Mouse (Mus musculus) kidney, embryonic 16.5 days (tissue): ENCODE results near the gene Slit3. TPM values are rescaled to one million over a fixed set of nuclear protein-coding genes. Genes with fewer than 3 reads are reported as not detected.
A peak's percentile ranks its signal among the peaks of the same experiment; 100 is the strongest.

Experiments
- ATAC-seq: fragments of 200-750 bp; cut with Nextera tagmentation; 2 replicates; pipeline ENCODE4 v1.8.0; 2017; ENCODE audit warnings: moderate TSS enrichment; ENCODE audit not compliant: low FRiP score, low TSS enrichment
- H3K27ac ChIP-seq: fragments of 300-500 bp; sonication (generic); 2 replicates; pipeline ENCODE4 v1.5.1; 2014; ENCODE audit warnings: low read length
- H3K27me3 ChIP-seq: fragments of 300-500 bp; sonication (generic); 2 replicates; pipeline ENCODE4 v1.6.1; 2014; ENCODE audit warnings: low read length, control low read depth, mixed read lengths; ENCODE audit not compliant: insufficient read depth
- H3K36me3 ChIP-seq: fragments of 300-500 bp; sonication (generic); 2 replicates; pipeline ENCODE4 v1.6.1; 2014; ENCODE audit warnings: low read length, control low read depth, mixed read lengths; ENCODE audit not compliant: insufficient read depth
- H3K4me1 ChIP-seq: fragments of 300-500 bp; sonication (generic); 2 replicates; pipeline ENCODE4 v1.6.1; 2014; ENCODE audit warnings: low read length, control low read depth, mixed read lengths; ENCODE audit not compliant: insufficient read depth
- H3K4me2 ChIP-seq: fragments of 300-500 bp; sonication (generic); replicated peaks from 2 replicates; pipeline ENCODE4 v1.6.1; 2014; ENCODE audit warnings: low read depth, low read length
- H3K4me3 ChIP-seq: fragments of 300-500 bp; sonication (generic); 2 replicates; pipeline ENCODE4 v1.5.1; 2014; ENCODE audit warnings: mild to moderate bottlenecking, low read length
- H3K9ac ChIP-seq: fragments of 300-500 bp; sonication (generic); replicated peaks from 2 replicates; pipeline ENCODE4 v1.6.1; 2014; ENCODE audit warnings: low read length
- H3K9me3 ChIP-seq: fragments of 300-500 bp; sonication (generic); 2 replicates; pipeline ENCODE4 v1.6.1; 2016; ENCODE audit warnings: low read length, control low read depth
- WGBS: fragments of 180-500 bp; shearing (Covaris S2); extraction: QIAGEN DNeasy Blood & Tissue Kit; methylation state at CpG from one replicate; pipeline ENCODE4 v1.1.7; 2014; 5-methylcytosine and 5-hydroxymethylcytosine counted together
- polyA plus RNA-seq: library from polyadenylated mRNA; unstranded; fragments of >200 nt; fragmentation: Nextera tagmentation; extraction: Ambion mirVana; gene quantifications from 2 replicates; pipeline ENCODE4 v1.2.1, GENCODE M21; 2015

Gene Slit3
- polyA plus RNA-seq, 1 experiment from 2014 or later, result 8.3 TPM

DNA sequence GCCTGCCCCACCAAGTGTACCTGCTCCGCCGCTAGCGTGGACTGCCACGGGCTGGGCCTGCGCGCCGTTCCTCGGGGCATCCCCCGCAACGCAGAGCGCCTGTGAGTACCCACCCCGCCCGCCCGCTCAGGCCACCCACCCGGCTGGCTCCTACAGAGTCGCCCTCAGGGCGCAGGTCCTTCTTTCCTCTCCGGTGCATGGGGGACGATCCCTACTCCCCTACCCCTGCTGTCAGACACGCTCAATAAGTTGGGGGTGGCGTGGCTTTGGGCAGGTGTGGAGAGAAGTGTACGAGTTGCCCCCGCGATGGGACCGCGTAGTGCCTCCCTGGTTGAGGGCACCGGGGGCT lies 561 bp downstream of the Slit3 start:
- H3K27me3 ChIP-seq, result peaks cover 25% of the 10 kb centered on the region
- peaks cover 55% of the 10 kb centered on the region for H3K4me1 ChIP-seq
- peak overlapping the region; percentile 67 for H3K4me3 ChIP-seq
- WGBS, result under 1% methylated on average over 26 of the region's 27 CpGs
- no peaks in the 10 kb centered on the region for H3K36me3 ChIP-seq
- H3K27ac ChIP-seq, result no peak overlapping the region
- H3K4me2 ChIP-seq, result peak overlapping the region; percentile 91
- peak; percentile 13; the same call in 1 of the 2 replicates for ATAC-seq
- peak overlapping the region; percentile 71 for H3K9ac ChIP-seq
- no peaks in the 10 kb centered on the region for H3K9me3 ChIP-seq

DNA sequence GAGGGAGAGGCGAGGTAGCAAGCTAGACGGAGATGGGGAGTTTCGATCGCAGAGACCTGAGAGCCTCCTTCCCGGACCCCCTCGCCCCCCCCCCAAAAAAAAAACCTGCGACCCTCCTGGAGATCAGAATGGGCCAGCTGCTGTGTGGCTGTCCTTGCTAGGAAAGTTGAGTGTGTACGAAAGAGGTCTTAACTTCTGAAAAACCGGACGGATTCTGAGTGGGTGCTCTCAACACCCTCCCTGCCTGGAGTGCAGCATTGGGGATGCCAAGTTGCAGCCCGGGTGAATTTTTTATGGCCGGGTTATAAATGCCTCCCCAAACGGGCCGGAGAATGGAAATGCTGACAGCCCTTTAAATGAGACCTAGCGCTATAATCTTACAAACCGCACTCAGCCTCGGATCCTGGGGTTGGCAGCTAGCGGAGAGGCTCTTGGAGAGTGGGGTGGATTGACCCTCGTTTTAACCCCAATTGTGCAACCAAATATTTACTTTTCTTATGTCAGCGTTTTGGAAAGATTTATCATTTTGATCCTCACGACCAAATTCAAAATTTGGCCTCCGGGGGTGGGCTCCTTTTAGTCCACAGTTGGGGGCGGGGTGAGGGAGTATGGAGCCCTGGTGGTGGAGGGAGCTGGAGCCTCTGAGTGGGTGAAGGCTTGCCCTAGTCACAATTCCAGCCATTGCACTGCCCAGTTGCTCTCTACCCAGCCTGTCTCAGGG lies 1.2 kb downstream of the Slit3 start:
- Histone ChIP-seq H3K9ac (peak overlapping the region; percentile 71), H3K4me1 (peaks cover 55% of the 10 kb centered on the region), H3K9me3 (no peaks in the 10 kb centered on the region), H3K27me3 (peaks cover 25% of the 10 kb centered on the region), H3K4me3 (peak overlapping the region; percentile 67), H3K27ac (no peak overlapping the region), H3K4me2 (peak overlapping the region; percentile 91), H3K36me3 (no peaks in the 10 kb centered on the region)
- 2% methylated on average over 23 of the region's 23 CpGs for WGBS
- no peak for ATAC-seq

DNA sequence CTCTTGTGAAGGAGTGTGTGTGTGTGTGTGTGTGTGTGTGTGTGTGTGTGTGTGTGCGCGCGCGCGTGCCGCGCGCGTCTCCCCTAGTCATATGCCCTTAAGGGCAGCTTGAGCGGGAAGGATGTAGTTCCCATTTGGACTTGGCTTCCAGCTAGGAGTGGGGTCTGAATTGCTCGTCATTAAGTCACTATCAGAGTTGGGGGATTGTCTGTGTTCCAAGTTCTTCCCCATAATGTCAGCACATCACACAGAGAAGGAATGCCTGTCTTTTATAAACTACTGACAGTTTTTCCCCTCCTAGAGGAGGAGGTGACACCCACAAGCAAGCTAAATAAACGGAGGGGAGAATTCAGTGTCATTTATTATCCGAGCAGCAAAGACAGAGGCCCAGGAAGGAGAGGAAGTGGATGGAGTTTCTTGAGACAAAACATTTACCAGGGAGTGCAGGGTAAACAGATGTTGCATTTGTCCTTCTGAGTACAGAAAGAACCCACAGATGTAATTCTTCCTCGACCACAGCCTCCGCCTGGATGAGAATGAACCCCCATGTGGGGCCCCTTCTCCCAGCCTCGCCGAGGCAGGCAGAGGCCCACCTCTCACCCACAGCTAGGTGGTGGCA lies 3.6 kb downstream of the Slit3 start:
- H3K9me3 ChIP-seq, result no peaks in the 10 kb centered on the region
- H3K4me1 ChIP-seq, result peaks cover 55% of the 10 kb centered on the region
- H3K9ac ChIP-seq, result no peak overlapping the region; the same call in 1 of the 2 replicates
- H3K27me3 ChIP-seq, result peaks cover 25% of the 10 kb centered on the region
- H3K27ac ChIP-seq, result peak overlapping the region; percentile 57; the same call in 1 of the 2 replicates
- 24% methylated on average over 17 of the region's 17 CpGs for WGBS
- no peak for ATAC-seq
- no peak overlapping the region; the same call in 1 of the 2 replicates for H3K4me3 ChIP-seq
- peak overlapping the region; percentile 91; the same call in 1 of the 2 replicates for H3K4me2 ChIP-seq
- no peaks in the 10 kb centered on the region for H3K36me3 ChIP-seq

DNA sequence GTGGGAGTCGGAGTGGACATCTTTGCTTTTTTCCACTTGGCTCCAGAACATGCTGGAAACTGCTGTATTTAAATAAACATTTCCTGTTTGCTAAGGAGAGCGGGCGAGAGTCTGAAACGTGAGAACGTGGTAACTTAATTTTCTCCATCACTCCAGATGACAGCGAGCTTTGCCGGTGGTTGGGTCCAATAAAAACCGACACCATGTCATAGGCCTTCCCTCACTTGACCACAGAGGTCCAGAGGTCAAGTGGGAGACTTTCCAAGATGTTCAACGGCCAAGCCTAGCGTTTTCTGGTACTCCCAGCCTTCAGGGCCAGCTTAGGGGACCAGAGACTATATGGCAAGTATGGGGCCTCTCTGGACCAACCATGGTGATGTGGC lies 4.1 kb downstream of the Slit3 start:
- H3K27me3 ChIP-seq, result peaks cover 24% of the 10 kb centered on the region
- no peaks in the 10 kb centered on the region for H3K9me3 ChIP-seq
- H3K27ac ChIP-seq, result peak overlapping the region; percentile 57; the same call in 1 of the 2 replicates
- no peaks in the 10 kb centered on the region for H3K36me3 ChIP-seq
- 14% methylated on average over 10 of the region's 10 CpGs for WGBS
- no peak overlapping the region for H3K4me3 ChIP-seq
- H3K4me2 ChIP-seq, result peak overlapping the region; percentile 91; the same call in 1 of the 2 replicates
- ATAC-seq, result no peak
- peaks cover 53% of the 10 kb centered on the region for H3K4me1 ChIP-seq
- H3K9ac ChIP-seq, result no peak overlapping the region; the same call in 1 of the 2 replicates

DNA sequence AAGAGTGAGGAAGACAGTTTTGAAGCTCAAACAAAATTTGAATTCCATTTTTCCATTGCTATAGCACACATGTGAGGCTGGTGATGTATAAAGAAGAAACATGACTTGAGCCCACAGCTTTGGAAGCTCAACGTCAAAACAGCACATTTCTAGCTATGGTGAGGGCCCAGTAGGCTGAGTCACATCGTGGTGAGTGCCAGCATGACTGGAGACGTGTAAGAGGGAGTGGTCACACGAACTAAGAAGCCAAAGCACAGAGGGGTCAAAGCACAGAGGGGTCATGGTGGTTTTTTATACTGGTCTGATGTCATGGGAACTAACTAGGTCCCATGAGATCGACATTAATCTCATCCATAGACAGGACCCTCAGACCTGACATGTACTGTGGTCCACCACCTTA lies 10.7 kb downstream of the Slit3 start:
- no peaks in the 10 kb centered on the region for H3K9me3 ChIP-seq
- no peaks in the 10 kb centered on the region for H3K4me1 ChIP-seq
- H3K9ac ChIP-seq, result no peak overlapping the region
- H3K27ac ChIP-seq, result no peak overlapping the region
- no peak for ATAC-seq
- H3K36me3 ChIP-seq, result no peaks in the 10 kb centered on the region
- WGBS, result 83% methylated on average over 5 of the region's 5 CpGs
- no peaks in the 10 kb centered on the region for H3K27me3 ChIP-seq
- H3K4me3 ChIP-seq, result no peak overlapping the region
- no peak overlapping the region for H3K4me2 ChIP-seq

DNA sequence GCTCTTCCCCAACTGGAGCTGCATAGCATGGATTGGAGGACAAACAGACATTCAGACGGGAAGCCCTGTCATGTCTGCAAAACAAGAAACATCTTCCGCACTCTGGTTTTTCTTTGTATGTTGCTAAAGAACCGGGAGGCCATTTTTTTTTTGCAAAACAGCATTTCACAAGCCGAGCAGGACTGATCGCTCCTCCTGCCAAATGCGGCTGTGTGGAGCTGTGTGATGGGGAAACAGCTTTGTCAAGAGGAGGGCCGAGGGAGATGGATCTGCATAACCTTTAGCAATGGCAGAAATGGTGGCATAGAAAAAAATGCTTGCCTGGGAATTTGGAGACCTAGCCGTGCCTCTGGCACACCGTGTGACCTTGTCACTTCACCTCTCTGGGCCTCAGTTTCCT lies 15.6 kb downstream of the Slit3 start:
- no peak overlapping the region for H3K4me2 ChIP-seq
- H3K9me3 ChIP-seq, result no peaks in the 10 kb centered on the region
- H3K9ac ChIP-seq, result no peak overlapping the region
- no peaks in the 10 kb centered on the region for H3K4me1 ChIP-seq
- no peak overlapping the region for H3K27ac ChIP-seq
- no peaks in the 10 kb centered on the region for H3K27me3 ChIP-seq
- 91% methylated on average over 9 of the region's 9 CpGs for WGBS
- ATAC-seq, result no peak
- no peaks in the 10 kb centered on the region for H3K36me3 ChIP-seq
- no peak overlapping the region for H3K4me3 ChIP-seq

DNA sequence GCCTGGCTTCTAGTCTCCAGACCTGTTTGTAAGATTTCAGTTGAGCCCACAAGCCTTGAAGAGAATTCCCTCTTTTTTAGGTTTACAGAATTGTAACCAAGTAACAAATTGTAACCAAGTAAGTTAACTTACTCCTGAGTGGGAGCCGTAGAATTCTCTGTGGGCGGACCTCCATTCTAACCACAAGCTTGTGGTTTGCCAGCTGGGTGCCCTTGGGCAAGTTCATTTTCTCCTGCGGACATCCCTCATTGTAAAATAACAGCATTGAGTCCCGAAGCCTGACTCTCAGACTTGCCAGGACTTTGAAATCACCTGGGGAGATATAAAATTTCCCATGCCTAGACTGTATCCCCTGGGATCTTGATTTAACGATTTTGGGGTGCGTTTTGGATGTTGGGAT lies 19.1 kb downstream of the Slit3 start:
- Histone ChIP-seq H3K27me3 (no peaks in the 10 kb centered on the region), H3K4me1 (0 out of 2 replicates have a peak, but pooled peaks cover 6% of the 10 kb centered on the region), H3K4me2 (no peak overlapping the region), H3K27ac (no peak overlapping the region), H3K36me3 (no peaks in the 10 kb centered on the region), H3K9me3 (no peaks in the 10 kb centered on the region), H3K9ac (no peak overlapping the region), H3K4me3 (no peak overlapping the region)
- WGBS, result 88% methylated on average over 6 of the region's 6 CpGs
- no peak for ATAC-seq

DNA sequence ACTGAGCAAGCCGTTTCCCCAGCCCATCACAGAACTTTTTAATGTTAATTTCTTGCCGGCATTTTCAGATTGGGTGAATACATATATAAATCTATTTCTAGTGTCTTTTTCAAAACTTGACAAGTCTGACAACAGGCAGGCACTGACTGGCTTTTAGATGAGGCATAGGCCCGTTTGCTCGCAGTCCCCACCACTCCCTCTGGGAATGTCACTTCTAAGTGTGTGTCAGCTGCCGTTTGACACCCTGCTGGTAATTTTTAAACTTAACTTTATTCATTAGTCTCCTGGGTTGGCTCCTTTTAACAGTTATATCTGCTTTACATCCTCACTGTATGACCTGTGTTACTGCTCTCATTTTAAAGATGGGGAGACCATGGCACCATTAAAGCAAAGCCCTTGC lies 21.2 kb downstream of the Slit3 start:
- Histone ChIP-seq H3K4me2 (no peak overlapping the region), H3K9me3 (no peaks in the 10 kb centered on the region), H3K27me3 (no peaks in the 10 kb centered on the region), H3K9ac (no peak overlapping the region), H3K4me3 (no peak overlapping the region), H3K27ac (no peak overlapping the region), H3K36me3 (no peaks in the 10 kb centered on the region), H3K4me1 (0 out of 2 replicates have a peak, but pooled peaks cover 6% of the 10 kb centered on the region)
- no peak for ATAC-seq
- 64% methylated on average over 5 of the region's 5 CpGs for WGBS

DNA sequence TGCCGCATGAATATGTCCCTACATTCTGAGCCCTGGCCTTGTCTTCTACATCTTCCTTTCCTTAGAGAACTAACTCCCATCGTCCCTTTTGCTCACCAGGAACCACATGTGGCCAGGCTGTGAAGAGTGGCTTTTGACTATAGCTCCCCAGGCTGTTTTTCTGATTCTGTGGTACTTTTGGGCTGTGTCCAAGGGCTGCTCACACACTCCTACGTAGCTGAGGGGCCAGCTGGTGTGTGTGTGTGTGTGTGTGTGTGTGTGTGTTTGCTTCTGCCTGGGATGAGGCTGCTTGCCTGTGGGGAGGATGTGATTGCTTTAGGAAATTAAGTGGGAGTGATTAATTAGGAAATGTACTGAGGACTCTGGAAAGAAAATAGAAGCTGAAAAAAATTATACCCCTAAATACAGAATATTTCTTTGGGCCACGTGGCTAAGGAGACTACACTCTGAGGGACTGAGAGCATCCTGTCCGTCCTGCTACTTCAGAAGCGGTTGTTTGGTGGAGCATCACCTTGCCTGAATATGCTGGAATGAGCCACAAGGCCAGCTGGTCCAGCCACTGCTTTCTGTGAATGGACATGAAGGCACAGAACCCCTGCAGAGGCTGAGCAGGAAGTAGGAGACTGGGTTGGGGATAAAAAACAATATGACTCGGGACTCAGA lies 21.8 kb downstream of the Slit3 start:
- WGBS, result 49% methylated on average over 7 of the region's 7 CpGs
- Histone ChIP-seq H3K4me3 (no peak overlapping the region), H3K27me3 (no peaks in the 10 kb centered on the region), H3K36me3 (no peaks in the 10 kb centered on the region), H3K4me2 (no peak overlapping the region), H3K9me3 (no peaks in the 10 kb centered on the region), H3K4me1 (0 out of 2 replicates have a peak, but pooled peaks cover 6% of the 10 kb centered on the region), H3K9ac (no peak overlapping the region), H3K27ac (no peak overlapping the region)
- ATAC-seq, result peak; percentile 82
